Mouse (Mus musculus): ENCODE measurements around the gene Gdf10. TPM values are rescaled to one million over a fixed set of nuclear protein-coding genes. Genes with fewer than 3 reads are reported as not detected.

The Gdf10 gene
- polyA plus RNA-seq (2017; shearing (Covaris generic)), result not detected

GRCm38 (mm10) chr14:33923168-33924070 lies at the start of gene Gdf10:
TSS of gene Gdf10 (plus strand) at chr14:33923587.
- ATAC-seq, result no peak

DNA sequence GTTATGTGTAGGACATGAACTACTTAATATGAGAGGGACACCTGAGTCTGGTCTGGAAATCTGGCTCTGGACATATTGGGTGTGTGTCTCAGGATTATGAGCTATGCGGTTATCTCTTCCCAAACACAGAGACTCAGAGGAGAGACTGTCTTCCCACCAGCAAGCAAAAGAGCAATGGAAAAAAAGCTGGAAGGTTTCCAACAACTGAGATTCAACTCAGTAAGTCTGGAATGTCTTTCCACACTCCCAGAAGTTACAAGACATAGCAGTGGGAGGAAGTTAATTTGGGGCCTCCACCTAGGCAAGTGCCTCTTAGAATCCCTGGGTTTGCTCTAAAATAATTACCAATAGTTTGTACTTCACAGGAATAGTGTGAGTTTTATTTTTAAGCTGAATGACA lies 44.6 kb upstream of the Gdf10 start:
- ATAC-seq, result no peak

DNA sequence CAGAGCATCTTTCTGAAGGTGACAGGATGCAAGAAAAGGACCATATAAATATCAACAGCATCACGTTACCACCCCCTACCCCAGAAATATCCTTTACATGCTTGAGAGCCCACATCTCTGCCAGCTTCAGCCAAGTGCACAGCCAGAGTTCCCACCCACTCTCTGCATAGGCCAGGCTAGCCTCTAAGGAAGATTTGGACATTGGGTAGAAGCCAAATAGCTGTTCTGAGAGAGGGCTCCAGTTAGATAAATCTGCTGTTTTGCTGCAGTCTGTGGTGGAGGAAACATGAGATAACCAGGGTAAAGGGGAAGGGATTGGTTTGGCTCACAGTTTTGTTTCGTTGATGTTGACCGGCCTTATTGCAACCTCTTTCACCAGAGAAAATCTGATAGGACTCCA lies 43.2 kb upstream of the Gdf10 start:
- no peak for ATAC-seq

- ATAC-seq, result no peak
Observed at GRCm38 (mm10) chr14:33881471-33881870, 41.9 kb upstream of the Gdf10 start.

GRCm38 (mm10) chr14:33883046-33883445 lies 40.3 kb upstream of the Gdf10 start:
- ATAC-seq, result no peak

GRCm38 (mm10) chr14:33885466-33885865 lies 37.9 kb upstream of the Gdf10 start:
- no peak for ATAC-seq

GRCm38 (mm10) chr14:33888387-33889035 lies 34.9 kb upstream of the Gdf10 start:
- ATAC-seq, result no peak

- ATAC-seq, result no peak
Observed at GRCm38 (mm10) chr14:33889971-33890370, 33.4 kb upstream of the Gdf10 start.

- ATAC-seq, result no peak
Observed at GRCm38 (mm10) chr14:33891507-33891906, 31.9 kb upstream of the Gdf10 start.

- ATAC-seq, result no peak
Observed at GRCm38 (mm10) chr14:33895777-33896176, 27.6 kb upstream of the Gdf10 start.

DNA sequence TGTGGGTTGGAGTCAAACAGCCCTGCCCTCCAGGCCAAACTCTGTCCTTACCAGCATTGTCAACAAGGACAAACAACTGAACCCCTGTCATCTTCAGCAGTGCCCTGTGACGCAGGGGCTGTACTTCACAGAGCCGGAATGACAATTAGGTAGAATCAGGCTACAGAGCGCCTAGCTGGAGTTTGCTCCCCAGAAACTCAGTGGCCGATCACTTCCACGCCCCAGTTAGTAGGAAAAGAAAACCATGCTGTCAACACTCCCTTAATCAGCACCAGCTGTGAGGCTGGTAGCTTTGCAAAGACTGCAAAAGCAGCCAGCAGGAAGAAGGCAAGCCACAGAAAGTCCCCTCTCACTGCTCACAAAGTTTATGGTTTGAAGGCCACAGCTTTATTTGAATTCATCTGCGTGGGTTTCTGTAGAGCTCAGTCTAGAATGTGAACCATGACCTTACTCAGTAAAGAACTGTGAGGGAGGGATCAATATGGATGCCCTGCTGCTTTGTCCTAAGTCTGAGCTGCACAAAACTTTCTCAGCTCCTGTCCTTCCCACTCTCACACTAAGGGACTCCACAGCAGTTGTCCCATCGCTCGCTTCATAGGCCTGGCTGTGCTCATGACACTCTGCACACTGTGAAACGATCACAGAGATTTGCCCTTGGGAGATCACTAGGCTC lies 26.6 kb upstream of the Gdf10 start:
- no peak for ATAC-seq

DNA sequence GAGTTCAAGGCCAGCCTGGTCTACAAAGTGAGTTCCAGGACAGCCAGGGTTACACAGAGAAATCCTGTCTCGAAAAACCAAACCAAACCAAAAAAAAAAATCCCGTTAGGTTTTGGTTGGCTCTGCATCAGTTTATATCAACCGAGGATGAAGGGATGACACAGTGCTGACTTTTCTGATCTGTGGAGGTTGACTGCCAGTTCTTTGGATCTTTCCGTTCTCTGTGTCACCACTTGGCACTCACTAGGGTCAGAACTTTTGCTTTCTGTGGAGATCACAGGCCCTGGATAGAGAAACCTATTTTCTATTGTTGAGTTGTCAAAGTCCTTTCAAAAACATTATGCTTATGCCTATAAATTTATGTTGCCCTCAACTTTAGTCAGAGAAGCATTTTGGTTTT lies 20.6 kb upstream of the Gdf10 start:
- no peak for ATAC-seq

- no peak for ATAC-seq
Observed at GRCm38 (mm10) chr14:33903199-33903598, 20.2 kb upstream of the Gdf10 start.

GRCm38 (mm10) chr14:33904851-33905250 lies 18.5 kb upstream of the Gdf10 start:
- no peak for ATAC-seq

- no peak for ATAC-seq
Observed at GRCm38 (mm10) chr14:33913727-33914126, 9.7 kb upstream of the Gdf10 start.

DNA sequence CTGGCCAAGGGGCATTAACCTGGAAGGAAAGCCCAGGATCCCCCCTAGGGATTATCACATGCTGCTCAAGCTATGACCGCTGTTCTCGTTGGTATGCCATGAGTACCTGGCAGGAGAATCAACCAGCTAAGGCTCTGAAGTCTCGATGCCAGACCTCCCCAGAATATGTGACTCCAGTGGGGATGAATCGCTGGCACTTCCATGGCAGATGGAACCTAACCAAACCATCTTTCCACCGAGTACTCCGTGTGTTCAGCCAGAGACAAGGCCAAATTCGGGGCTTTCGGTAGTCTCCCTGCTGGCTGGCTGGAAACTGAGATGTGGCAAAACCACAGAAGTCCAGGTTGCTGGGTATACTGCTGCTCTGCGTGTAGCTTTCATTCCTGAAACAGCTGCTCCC lies 9.2 kb upstream of the Gdf10 start:
- ATAC-seq, result no peak

DNA sequence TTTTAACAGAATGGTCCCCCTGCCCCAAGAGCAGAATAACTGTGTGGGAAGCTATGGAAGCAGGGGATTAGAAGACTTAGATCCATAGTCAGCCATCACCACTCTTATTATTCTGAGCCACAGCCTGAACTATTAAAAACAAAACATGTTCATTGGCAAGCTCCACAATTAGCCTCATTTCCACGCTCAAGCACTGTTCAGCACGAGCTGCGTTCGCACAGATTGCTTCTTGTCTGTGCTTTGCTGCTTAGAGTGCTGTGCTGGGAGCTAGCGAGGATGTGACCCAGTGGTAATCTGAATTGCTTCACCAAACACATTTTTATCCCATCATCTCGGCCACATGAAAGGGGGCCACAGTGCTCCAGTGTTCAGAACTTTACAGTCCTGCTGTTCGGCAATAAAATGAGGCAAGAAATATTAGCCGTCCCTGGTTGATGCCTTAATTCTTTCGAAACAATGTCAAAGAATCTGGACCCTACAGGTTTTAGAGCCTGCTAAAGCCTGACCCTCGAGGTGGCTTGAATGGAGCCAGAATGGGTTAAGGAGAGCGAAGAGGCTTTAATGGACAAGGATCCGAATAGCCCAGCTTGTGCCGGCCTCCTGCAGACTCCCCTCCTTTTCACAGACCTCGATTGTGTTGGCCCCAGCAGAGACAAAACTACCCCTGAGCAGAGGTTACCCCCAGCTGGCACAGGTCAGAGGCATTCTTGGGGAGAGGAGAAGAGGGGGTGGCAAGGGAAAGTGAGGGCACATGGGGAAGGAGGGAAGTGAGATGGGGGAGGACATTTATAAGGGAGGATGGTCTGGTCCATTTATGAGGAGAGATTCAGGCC lies 2.4 kb upstream of the Gdf10 start:
- no peak for ATAC-seq

- no peak for ATAC-seq
Observed at GRCm38 (mm10) chr14:33922771-33923167, 618 bp upstream of the Gdf10 start.

- no peak for ATAC-seq
Observed at GRCm38 (mm10) chr14:33931853-33932252, 8.5 kb downstream of the Gdf10 start.

DNA sequence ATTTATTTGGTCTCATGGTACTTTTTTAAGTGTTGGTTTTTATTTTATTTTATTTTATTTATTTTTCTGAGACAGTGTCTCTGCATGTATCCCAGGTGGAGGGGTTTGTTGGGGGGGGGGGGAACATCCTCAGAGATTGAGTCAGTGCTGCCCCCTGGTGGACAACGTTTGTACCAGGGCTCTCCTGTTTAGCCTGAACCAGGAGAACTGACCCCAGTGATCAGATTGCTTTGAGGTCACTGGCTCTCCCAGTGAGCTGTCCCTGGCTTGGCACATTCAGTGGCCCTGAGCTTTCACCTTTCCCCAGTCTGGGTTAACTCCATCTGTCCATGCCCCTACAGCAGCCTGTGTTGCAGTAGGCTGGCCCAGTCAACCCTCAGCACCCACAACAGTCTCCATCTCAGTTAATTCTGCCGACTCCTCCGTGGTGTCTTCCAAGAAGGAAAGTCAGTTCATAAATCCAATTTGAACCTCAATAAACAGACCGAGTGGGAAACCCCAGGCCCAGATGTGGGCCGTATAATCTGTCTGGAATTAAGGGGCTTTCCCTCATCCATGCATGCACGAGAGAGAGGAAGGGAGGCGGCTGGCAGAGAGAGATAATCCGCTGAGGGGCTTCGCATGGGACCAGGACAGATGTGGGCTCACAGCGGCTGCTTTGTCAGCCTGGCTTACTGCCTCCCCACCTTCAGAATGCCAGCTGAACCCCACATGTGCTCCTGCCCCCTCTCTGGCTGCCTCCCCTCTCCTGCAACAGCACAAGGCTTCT lies 9.7 kb downstream of the Gdf10 start:
- no peak for ATAC-seq

DNA sequence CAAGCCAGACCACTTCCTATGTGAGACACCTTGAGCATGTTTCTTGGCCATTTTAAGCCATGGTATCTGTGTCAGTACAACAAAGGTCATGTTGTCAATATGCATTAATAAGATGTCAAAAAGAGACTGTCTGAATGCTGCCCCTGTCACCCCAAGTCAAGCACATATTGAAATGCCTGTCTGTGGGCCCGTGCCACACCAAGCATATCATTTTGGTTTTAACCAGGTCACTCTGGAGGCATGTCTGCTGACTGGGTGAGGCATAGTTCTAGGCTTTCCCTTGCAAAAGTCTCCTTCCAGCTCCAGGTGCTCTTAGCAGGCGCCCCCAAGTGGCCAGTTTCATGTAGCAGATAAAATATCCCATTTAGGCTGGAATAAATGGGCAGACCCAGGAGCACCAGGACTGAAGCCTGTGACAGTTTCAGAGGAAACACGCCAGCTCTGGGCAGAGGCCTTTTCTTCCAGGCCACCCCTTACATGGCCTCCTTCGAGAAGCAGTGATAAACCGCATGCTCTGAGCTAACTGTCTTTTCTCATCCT lies 10.5 kb downstream of the Gdf10 start:
- no peak for ATAC-seq

DNA sequence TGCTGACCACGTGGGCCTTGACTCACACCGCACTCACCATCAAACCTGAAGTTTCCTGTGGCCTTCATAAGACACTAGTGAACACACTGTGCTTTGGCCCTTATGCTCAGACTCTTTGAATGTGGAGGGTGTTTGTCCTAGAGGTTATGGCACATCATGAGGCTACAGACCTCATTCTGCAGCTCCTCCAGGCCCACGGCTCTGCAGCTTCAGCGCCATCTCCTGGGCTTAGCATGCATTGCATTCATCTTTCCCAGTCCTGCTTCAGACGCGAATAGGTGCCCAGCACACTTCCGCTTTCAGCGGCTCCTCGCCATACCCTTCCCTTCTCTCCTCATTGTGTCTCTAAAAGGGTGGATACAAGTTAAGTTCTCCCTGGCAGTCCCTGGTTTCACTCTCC lies 15.7 kb downstream of the Gdf10 start:
- no peak for ATAC-seq

All from inflammation-experienced regulatory T-cells, adult 6 months (primary cell).